Mouse (Mus musculus): Measurements from ENCODE around the gene Naa25.

Gene Naa25

DNA sequence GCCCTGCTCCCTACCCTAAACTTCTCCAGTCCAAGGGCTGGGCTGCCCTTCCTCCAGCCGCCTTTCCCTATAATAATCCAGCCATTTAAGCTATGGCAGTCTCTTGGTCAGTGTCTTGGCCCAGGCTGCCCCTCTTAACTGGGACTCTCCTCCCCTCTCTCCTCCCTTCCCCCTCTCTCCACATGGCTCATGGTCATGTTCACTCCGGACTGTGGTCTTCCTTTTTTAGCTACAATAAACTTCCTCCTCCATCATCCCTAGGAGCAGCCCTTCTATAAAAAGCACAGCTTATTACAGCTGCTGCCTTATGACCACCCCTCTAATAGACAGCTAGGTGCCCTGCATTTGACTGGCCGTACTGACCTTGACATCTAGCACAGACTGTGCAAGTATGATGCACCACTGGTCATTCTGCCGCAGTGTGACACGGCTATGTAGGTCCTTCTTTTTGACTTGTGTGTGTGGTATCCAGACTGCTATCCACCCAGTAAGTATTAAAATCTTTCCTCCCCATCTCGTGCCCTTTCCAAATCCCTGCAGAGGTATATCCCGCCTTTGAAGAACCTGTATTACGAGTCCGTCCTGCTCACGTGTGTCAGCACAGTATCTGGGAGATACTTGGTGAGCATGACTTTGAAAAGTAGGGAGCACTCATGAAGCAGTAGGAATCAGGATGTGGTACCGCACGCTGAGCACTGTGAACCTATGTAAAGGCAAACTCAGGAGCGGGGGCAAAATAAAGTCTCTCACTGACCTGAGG, 56.2 kb downstream of the Naa25 start:
- no peak for DNase-seq

GRCm38 (mm10) chr5:121454503-121454782, 56.7 kb downstream of the Naa25 start:
- DNase-seq = no peak

GRCm38 (mm10) chr5:121455510-121456265, 58.0 kb downstream of the Naa25 start:
- no peak for DNase-seq

- DNase-seq = no peak
These were observed 63.8 kb downstream of the Naa25 start for GRCm38 (mm10) chr5:121461339-121462170.

- DNase-seq = no peak
These were observed 64.4 kb downstream of the Naa25 start for GRCm38 (mm10) chr5:121462171-121462502.

DNA sequence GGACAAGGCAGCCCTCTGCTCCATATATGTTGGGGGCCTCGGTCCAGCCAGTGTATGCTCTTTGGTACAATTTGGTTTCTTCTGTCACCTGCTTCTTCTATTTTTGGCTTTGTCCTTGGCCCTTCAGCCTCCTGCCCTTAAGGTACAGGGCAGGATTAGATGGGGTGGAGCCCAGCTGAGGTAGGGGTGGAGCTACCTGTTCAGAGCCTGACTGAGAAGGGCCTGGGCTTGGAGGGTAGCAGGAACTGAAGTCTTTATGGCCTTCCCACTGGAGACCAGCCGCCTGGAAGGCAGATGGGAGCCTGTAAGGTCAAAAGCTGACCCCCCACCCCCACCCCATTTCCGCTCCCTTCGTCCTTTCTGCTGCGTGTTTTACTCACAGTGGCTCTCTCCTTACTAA, 65.2 kb downstream of the Naa25 start:
- DNase-seq = no peak

DNA sequence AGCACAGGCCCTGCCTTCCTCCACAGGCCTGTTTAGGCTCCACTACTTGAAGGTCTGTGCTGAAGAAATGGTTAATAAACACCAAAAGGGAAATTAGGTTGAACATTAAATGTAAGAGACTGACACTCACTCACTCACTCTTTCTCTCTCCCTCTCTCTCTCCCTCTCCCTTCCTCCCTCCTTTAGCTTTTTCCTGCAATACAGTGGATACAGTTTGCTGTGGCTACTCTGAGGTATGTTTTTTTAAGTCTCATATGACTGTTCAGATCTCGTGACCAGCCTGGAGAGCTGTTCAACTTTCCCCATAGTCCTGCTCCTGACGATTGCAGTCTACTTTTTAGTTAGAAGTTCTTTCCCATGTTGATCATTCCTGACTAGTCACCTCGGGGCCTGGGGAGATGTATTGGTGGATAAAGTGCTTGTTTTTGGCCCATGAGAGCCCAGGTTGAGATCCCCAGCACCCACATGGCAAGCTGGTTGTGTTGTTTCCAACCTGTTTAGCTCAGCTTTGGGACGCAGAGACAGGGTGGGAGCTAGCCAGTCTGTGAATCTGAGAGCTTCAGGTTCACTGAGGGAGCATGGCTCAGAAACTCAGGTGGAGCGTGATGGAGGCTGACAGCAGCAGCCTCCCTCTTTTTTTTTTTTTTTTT, 66.0 kb downstream of the Naa25 start:
- no peak for DNase-seq

DNA sequence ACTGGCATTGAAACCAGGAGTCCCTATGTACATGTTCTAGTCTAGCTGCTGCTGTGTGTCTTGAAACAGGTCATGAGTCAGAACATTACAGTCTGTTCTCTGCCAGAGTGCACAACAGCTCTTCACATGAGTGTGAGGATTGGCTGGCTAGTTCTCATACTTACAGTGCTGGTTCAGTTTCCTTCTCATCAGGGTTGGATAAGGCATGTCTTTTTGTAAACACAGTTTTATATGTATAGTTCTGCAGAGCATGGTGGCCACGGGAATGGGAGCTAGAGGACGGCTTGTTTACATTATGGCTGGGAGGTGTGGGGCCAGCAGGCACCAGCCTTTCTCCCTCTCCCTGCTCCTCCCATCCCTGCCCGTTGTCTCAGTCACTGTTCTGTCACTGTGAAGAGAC, 71.8 kb downstream of the Naa25 start:
- no peak for DNase-seq

DNA sequence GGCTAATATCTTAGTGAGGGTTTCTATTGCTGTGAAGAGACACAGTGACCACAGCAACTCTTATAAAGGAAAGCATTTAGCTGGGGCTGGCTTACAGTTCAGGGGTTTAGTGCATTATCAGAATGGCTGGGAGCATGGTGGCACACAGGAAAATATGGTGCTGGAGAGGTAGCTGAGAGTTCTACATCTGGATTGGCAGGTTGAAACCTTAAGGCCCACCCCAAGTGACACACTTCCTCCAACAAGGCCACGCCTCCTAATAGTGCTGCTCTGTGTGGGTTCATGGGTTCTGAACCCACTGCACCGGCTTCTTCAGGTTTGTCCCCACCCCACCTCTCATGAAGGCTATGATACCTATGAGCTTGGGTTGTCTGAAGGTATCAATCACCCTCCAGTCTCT, 74.7 kb downstream of the Naa25 start:
- DNase-seq = no peak

- DNase-seq = no peak
These were observed 76.9 kb downstream of the Naa25 start for GRCm38 (mm10) chr5:121474610-121475009.

GRCm38 (mm10) chr5:121476040-121476439, 78.3 kb downstream of the Naa25 start:
- DNase-seq = no peak

GRCm38 (mm10) chr5:121477680-121478079, 79.9 kb downstream of the Naa25 start:
- no peak for DNase-seq

GRCm38 (mm10) chr5:121484801-121485200, 87.1 kb downstream of the Naa25 start:
- no peak for DNase-seq

DNA sequence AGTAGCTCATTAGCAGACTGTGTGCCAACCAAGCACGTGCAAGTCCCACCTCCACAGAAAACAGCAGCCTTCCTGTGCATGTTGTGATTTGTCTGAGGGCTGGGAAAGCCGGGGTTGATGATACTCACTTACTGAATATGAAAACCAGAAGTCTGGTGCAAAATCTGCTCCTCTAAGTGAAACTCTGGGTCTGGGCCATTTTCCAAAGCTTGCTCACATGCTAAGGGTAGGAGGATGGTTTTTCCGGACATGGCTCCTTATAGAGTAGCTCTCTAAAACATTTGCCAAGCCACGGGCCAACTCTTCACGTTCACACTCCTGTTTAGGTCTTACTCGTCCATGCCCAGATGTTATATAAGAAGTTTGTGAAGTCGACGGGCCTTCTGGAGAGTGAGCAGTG, 95.6 kb downstream of the Naa25 start:
- no peak for DNase-seq

Data from cerebellum, adult 11 months (tissue).